Mouse (Mus musculus): ENCODE data around the gene Tcf7l2.

DNA sequence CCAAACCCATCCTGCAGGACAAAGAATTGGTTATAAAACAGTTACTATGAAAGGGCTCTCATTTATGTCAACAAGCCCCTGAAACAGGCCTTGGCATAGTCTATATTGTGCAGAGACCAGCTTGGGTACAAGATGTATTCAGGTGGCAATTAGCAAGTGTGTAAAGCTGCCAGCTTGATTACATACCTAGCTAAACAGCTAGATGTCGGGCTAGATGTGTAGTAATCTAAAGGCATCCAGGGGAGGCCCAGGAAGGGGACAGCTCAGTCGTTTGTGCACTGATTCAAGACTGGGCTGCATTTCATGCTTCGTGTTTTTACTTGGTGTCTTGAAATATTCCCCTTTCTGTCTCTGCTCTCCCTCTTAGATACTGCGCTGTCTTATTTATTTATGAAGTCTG lies 1.9 kb upstream of the Tcf7l2 start:
- no peak for TF ChIP-seq POLR2A (IDR thresholded peaks at IDR 0.05; ENCODE audit: low read depth, low read length)
- TF ChIP-seq CTCF (conservative IDR thresholded peaks at IDR 0.05; ENCODE audit: insufficient read depth, insufficient read length, low read depth, low read length): no peak

All from kidney, adult 2 months (tissue).